Mouse (Mus musculus) embryonic facial prominence, embryonic 15.5 days (tissue): ENCODE measurements around the gene Krr1. TPM values are rescaled to one million over a fixed set of nuclear protein-coding genes. Genes with fewer than 3 reads are reported as not detected.

Experiments
- ATAC-seq: fragments of 200-750 bp; cut with Nextera tagmentation; 2 replicates; pipeline ENCODE4 v1.8.0; 2017; ENCODE audit warnings: low read depth, moderate TSS enrichment; ENCODE audit not compliant: insufficient number of reproducible peaks, low FRiP score, low TSS enrichment
- H3K27ac ChIP-seq: fragments of 300-500 bp; sonication (generic); replicated peaks from 2 replicates; pipeline ENCODE4 v1.5.1; 2015; ENCODE audit warnings: mild to moderate bottlenecking, inconsistent platforms
- H3K27me3 ChIP-seq: fragments of 300-500 bp; sonication (generic); 2 replicates; pipeline ENCODE4 v1.6.1; 2015; ENCODE audit warnings: inconsistent platforms
- H3K36me3 ChIP-seq: fragments of 300-500 bp; sonication (generic); 2 replicates; pipeline ENCODE4 v1.6.1; 2015; ENCODE audit warnings: mild to moderate bottlenecking, inconsistent platforms
- H3K4me1 ChIP-seq: fragments of 300-500 bp; sonication (generic); 2 replicates; pipeline ENCODE4 v1.6.1; 2015; ENCODE audit warnings: inconsistent platforms
- H3K4me2 ChIP-seq: fragments of 300-500 bp; sonication (generic); replicated peaks from 2 replicates; pipeline ENCODE4 v1.6.1; 2015; ENCODE audit warnings: mild to moderate bottlenecking, inconsistent platforms
- H3K4me3 ChIP-seq: fragments of 300-500 bp; sonication (generic); replicated peaks from 2 replicates; pipeline ENCODE4 v1.5.1; 2015; ENCODE audit warnings: mild to moderate bottlenecking, inconsistent platforms
- H3K9ac ChIP-seq: fragments of 300-500 bp; sonication (generic); 2 replicates; pipeline ENCODE4 v1.6.1; 2015; ENCODE audit warnings: inconsistent platforms
- H3K9me3 ChIP-seq: fragments of 300-500 bp; sonication (generic); replicated peaks from 2 replicates; pipeline ENCODE4 v1.6.1; 2016; ENCODE audit warnings: inconsistent platforms
- WGBS: fragments of 180-500 bp; shearing (Covaris S2); methylation state at CpG from one replicate; pipeline ENCODE4 v1.1.7; 2015; 5-methylcytosine and 5-hydroxymethylcytosine counted together
- polyA plus RNA-seq: library from polyadenylated mRNA; unstranded; fragments of >200 nt; fragmentation: Nextera tagmentation; extraction: Ambion mirVana; gene quantifications from 2 replicates; pipeline ENCODE4 v1.2.1, GENCODE M21; 2015

The Krr1 gene
- polyA plus RNA-seq, 1 experiment from 2014 or later, result 36.3 TPM

- 85% methylated on average over 5 of the region's 5 CpGs for WGBS
- H3K36me3 ChIP-seq, result peaks cover 69% of the 10 kb centered on the region
These were observed 10.6 kb downstream of the Krr1 start for GRCm38 (mm10) chr10:111983070-111983469.

DNA sequence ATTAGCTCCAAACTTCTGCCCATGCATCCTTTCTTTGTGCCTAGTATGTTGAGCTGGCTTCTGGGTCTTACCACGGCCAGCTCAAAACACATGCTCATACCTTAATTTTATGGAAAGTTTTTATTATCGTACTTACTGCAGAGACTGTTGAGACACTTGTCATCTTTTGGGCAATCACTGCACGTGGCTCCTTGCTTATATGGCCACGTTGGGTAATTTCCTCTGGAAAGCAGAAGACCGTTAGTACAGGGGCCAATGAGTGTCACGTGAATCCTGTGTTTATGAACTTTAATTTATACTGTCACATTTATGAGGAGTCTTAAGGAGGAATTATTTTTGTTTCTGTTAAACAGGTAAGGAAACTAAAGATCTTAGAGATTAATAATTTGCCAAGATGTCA lies 14.0 kb downstream of the Krr1 start:
- no peak overlapping the region for H3K27ac ChIP-seq
- no peak overlapping the region for H3K9ac ChIP-seq
- H3K4me2 ChIP-seq, result no peak overlapping the region
- H3K27me3 ChIP-seq, result no peaks in the 10 kb centered on the region
- H3K36me3 ChIP-seq, result peaks cover 41% of the 10 kb centered on the region
- H3K4me3 ChIP-seq, result no peak overlapping the region
- no peak for ATAC-seq
- H3K9me3 ChIP-seq, result no peaks in the 10 kb centered on the region
- 89% methylated on average over 6 of the region's 6 CpGs for WGBS
- H3K4me1 ChIP-seq, result no peaks in the 10 kb centered on the region

More at GRCm38 (mm10) chr10:111983070-111983469, 10.6 kb downstream of the Krr1 start:
- Histone ChIP-seq H3K4me2 (no peak overlapping the region), H3K9me3 (no peaks in the 10 kb centered on the region), H3K27ac (no peak overlapping the region), H3K9ac (no peak overlapping the region), H3K4me1 (no peaks in the 10 kb centered on the region), H3K27me3 (no peaks in the 10 kb centered on the region), H3K4me3 (no peak overlapping the region)
- no peak for ATAC-seq

DNA sequence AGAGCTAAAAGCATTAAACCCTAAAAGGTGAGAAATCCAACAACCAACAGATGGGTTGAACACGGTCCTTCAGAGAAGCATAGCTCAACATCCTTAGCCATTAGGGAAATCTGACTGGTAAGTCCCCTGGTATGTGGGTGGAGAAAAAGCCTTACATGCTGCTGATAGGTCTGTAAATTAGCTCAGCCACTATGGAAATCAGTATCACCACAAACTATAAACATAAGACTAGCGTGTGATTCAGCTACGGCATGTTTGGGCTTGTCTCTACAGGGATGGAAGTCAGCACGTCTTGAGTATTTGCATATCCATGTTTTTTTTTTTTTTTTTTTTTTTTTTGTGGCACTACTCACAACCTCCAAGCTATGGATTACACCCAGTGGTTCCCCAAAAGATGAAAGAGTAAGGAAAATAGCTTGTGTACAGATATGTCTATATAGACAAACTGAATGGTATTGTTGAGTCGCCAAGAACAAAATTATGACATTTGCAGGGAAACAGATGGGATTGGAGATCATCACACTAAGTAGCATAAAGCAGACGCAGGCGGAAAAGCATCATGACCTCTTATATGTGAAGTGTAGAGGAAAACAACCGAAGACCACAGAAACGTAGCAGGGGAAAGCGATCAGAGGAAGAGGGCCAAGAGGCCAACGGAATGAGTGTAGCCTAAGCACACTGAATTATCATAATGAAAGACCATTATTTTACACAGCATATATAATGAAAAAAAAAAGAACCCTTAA lies 23.5 kb downstream of the Krr1 start:
- H3K9me3 ChIP-seq, result no peaks in the 10 kb centered on the region
- 78% methylated on average over 11 of the region's 11 CpGs for WGBS
- H3K4me3 ChIP-seq, result no peak overlapping the region
- H3K9ac ChIP-seq, result no peak overlapping the region
- H3K4me1 ChIP-seq, result no peaks in the 10 kb centered on the region
- H3K27ac ChIP-seq, result no peak overlapping the region
- no peak for ATAC-seq
- H3K36me3 ChIP-seq, result no peaks in the 10 kb centered on the region
- H3K27me3 ChIP-seq, result no peaks in the 10 kb centered on the region
- no peak overlapping the region for H3K4me2 ChIP-seq

DNA sequence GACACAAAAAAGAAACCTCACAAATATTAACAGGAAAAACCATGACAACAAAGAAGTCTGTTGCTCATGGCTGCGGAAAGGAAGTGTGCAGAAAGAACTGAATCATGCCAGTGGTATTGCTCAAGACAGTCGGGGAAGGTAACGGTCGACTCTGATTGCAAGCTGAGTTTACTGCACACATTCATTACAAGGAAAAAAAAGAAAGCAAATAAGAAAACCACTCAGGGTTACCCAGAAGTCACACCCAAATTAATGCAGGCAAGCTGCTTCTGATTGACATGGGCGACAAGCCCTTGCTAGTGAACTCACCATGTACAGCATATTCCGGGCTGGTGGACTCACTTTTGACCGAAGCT lies 24.1 kb downstream of the Krr1 start:
- Histone ChIP-seq H3K36me3 (no peaks in the 10 kb centered on the region), H3K9me3 (no peaks in the 10 kb centered on the region), H3K27me3 (no peaks in the 10 kb centered on the region), H3K9ac (no peak overlapping the region), H3K4me2 (no peak overlapping the region), H3K27ac (no peak overlapping the region), H3K4me3 (no peak overlapping the region), H3K4me1 (no peaks in the 10 kb centered on the region)
- 77% methylated on average over 7 of the region's 7 CpGs for WGBS
- no peak for ATAC-seq

DNA sequence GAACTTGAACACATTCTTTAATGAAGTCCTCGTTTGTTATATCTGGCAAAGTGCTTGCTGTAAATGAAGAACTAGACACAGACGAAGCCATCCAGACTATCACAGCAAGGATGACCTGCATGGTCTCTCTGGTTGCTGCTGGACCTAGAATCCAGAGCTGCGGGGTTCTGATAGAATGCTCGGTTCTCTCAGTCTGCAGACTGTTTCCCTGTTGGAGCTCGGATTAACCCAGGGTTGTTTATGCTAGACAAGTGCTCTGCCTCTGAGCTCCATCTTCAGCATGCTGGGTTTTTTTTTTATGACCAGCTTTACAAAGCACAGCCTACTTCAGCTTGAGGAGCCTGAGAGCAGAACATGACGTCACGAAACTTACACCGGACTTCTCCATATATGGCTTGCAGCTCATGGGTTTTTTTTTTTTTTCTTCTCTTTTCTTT lies 24.5 kb downstream of the Krr1 start:
- Histone ChIP-seq H3K4me1 (no peaks in the 10 kb centered on the region), H3K9ac (no peak overlapping the region), H3K36me3 (no peaks in the 10 kb centered on the region), H3K4me2 (no peak overlapping the region), H3K9me3 (no peaks in the 10 kb centered on the region), H3K27me3 (no peaks in the 10 kb centered on the region), H3K4me3 (no peak overlapping the region), H3K27ac (no peak overlapping the region)
- ATAC-seq, result no peak
- WGBS, result 74% methylated on average over 8 of the region's 8 CpGs

GRCm38 (mm10) chr10:111997671-111998070 lies 25.2 kb downstream of the Krr1 start:
- H3K4me1 ChIP-seq, result no peaks in the 10 kb centered on the region
- H3K27me3 ChIP-seq, result no peaks in the 10 kb centered on the region
- H3K4me3 ChIP-seq, result no peak overlapping the region
- no peak overlapping the region for H3K4me2 ChIP-seq
- H3K9ac ChIP-seq, result no peak overlapping the region
- H3K9me3 ChIP-seq, result no peaks in the 10 kb centered on the region
- H3K36me3 ChIP-seq, result no peaks in the 10 kb centered on the region
- ATAC-seq, result no peak
- no peak overlapping the region for H3K27ac ChIP-seq

GRCm38 (mm10) chr10:111999765-112000164 lies 27.3 kb downstream of the Krr1 start:
- WGBS, result 36% methylated on average over 3 of the region's 3 CpGs
- no peaks in the 10 kb centered on the region for H3K27me3 ChIP-seq
- no peak for ATAC-seq
- H3K36me3 ChIP-seq, result no peaks in the 10 kb centered on the region
- H3K4me1 ChIP-seq, result no peaks in the 10 kb centered on the region
- H3K4me3 ChIP-seq, result no peak overlapping the region
- H3K9me3 ChIP-seq, result no peaks in the 10 kb centered on the region
- no peak overlapping the region for H3K9ac ChIP-seq
- H3K27ac ChIP-seq, result no peak overlapping the region
- no peak overlapping the region for H3K4me2 ChIP-seq

- Histone ChIP-seq H3K9me3 (no peaks in the 10 kb centered on the region), H3K4me3 (no peak overlapping the region), H3K4me2 (no peak overlapping the region), H3K4me1 (no peaks in the 10 kb centered on the region), H3K27ac (no peak overlapping the region), H3K27me3 (no peaks in the 10 kb centered on the region), H3K9ac (no peak overlapping the region), H3K36me3 (no peaks in the 10 kb centered on the region)
- 59% methylated on average over 5 of the region's 5 CpGs for WGBS
- no peak for ATAC-seq
These were observed 28.1 kb downstream of the Krr1 start for GRCm38 (mm10) chr10:112000568-112000967.

- Histone ChIP-seq H3K9ac (no peak overlapping the region), H3K4me2 (no peak overlapping the region), H3K4me1 (no peaks in the 10 kb centered on the region), H3K27me3 (no peaks in the 10 kb centered on the region), H3K9me3 (no peaks in the 10 kb centered on the region), H3K27ac (no peak overlapping the region), H3K36me3 (no peaks in the 10 kb centered on the region), H3K4me3 (no peak overlapping the region)
- ATAC-seq, result no peak
- 86% methylated on average over 2 of the region's 2 CpGs for WGBS
These were observed 28.9 kb downstream of the Krr1 start for GRCm38 (mm10) chr10:112001350-112001749.

DNA sequence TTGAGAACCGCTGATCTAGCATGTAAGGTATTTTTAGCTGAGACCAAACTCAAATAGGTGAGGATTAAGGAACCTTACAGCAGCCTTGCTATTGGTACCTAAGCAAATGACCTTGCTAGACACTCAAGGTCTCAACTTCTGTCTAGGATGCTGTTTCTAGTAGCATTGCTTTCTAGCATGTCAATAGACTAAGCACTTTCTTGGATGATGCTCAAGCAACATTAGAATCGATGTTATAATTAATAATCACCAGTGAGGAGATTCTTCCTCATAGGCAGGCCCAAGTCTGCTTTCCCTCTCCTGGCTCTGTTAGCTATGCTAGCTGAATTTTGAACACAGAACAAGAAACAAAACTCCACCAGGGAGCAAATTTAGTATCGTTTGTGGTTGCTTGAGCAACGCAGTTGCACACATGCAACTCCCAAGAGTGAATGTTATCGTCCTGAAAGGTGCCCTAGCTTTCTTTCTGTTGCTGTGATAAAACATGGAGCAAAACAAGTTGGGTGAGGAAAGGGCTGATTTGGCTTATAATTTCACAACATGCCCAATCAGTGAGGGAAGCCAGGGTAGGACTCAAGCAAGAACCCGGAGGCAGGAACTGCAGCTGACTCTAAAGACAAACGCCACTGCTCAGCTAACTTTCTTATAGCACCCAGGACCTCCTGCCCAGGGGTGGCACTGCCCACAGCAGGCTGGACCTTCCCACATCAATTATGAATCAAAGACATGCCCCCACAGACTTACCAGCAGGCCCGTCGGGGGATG lies 29.5 kb downstream of the Krr1 start:
- Histone ChIP-seq H3K4me2 (no peak overlapping the region), H3K4me1 (no peaks in the 10 kb centered on the region), H3K4me3 (no peak overlapping the region), H3K27ac (no peak overlapping the region), H3K9me3 (no peaks in the 10 kb centered on the region), H3K36me3 (no peaks in the 10 kb centered on the region), H3K9ac (no peak overlapping the region), H3K27me3 (no peaks in the 10 kb centered on the region)
- ATAC-seq, result no peak
- WGBS, result 85% methylated on average over 9 of the region's 9 CpGs

- H3K27ac ChIP-seq, result no peak within 1 kb of the TSS
- no peaks in the 10 kb centered on the region for H3K9me3 ChIP-seq
- no peak within 1 kb of the TSS for H3K4me2 ChIP-seq
- no peaks in the 10 kb centered on the region for H3K4me1 ChIP-seq
- ATAC-seq, result no peak
- H3K36me3 ChIP-seq, result no peaks in the 10 kb centered on the region
- no peak within 1 kb of the TSS for H3K9ac ChIP-seq
- H3K4me3 ChIP-seq, result no peak within 1 kb of the TSS
- no peaks in the 10 kb centered on the region for H3K27me3 ChIP-seq
- 56% methylated on average over 9 of the region's 9 CpGs for WGBS
These were observed 30.2 kb downstream of the Krr1 start, which contains the start of gene Glipr1 for GRCm38 (mm10) chr10:112002544-112003215. Gene Glipr1 (minus strand): TSS chr10:112002631.
